Mouse (Mus musculus): ENCODE results near the gene Sorcs3. TPM values are rescaled to one million over a fixed set of nuclear protein-coding genes. Genes with fewer than 3 reads are reported as not detected.

Gene Sorcs3
- polyA plus RNA-seq, 1 experiment from 2014 or later: 5.9 TPM

GRCm38 (mm10) chr19:48337461-48337860 lies 131.6 kb downstream of the Sorcs3 start:
- no peaks in the 10 kb centered on the region for H3K27me3 ChIP-seq (ENCODE audit: control insufficient read depth, insufficient read depth, low read length)
- H3K27ac ChIP-seq (ENCODE audit: low read depth, low read length): no peak overlapping the region
- no peak for DNase-seq (ENCODE audit: low spot score)
- H3K4me3 ChIP-seq (ENCODE audit: low read depth, low read length): no peak overlapping the region
- no peak overlapping the region for H3K4me2 ChIP-seq (ENCODE audit: low read depth)
- WGBS: 76% methylated on average over 6 of the region's 6 CpGs
- H3K4me1 ChIP-seq (ENCODE audit: control insufficient read depth, insufficient read depth, low read length): no peaks in the 10 kb centered on the region
- H3K9me3 ChIP-seq (ENCODE audit: control insufficient read depth, low read length): no peaks in the 10 kb centered on the region
- no peaks in the 10 kb centered on the region for H3K36me3 ChIP-seq (ENCODE audit: control insufficient read depth, insufficient read depth, low read length)
- no peak overlapping the region for H3K9ac ChIP-seq (ENCODE audit: low read length)
- ATAC-seq (ENCODE audit: insufficient read depth, low FRiP score, low TSS enrichment): no peak

GRCm38 (mm10) chr19:48338098-48338497 lies 132.3 kb downstream of the Sorcs3 start:
- ATAC-seq (ENCODE audit: insufficient read depth, low FRiP score, low TSS enrichment): no peak
- WGBS: 89% methylated on average over 5 of the region's 5 CpGs
- Histone ChIP-seq H3K4me2 (ENCODE audit: low read depth) (no peak overlapping the region), H3K27ac (ENCODE audit: low read depth, low read length) (no peak overlapping the region), H3K4me1 (ENCODE audit: control insufficient read depth, insufficient read depth, low read length) (no peaks in the 10 kb centered on the region), H3K4me3 (ENCODE audit: low read depth, low read length) (no peak overlapping the region), H3K9me3 (ENCODE audit: control insufficient read depth, low read length) (no peaks in the 10 kb centered on the region), H3K27me3 (ENCODE audit: control insufficient read depth, insufficient read depth, low read length) (no peaks in the 10 kb centered on the region), H3K9ac (ENCODE audit: low read length) (no peak overlapping the region), H3K36me3 (ENCODE audit: control insufficient read depth, insufficient read depth, low read length) (no peaks in the 10 kb centered on the region)
- DNase-seq (ENCODE audit: low spot score): no peak

- Histone ChIP-seq H3K36me3 (ENCODE audit: control insufficient read depth, insufficient read depth, low read length) (no peaks in the 10 kb centered on the region), H3K9me3 (ENCODE audit: control insufficient read depth, low read length) (no peaks in the 10 kb centered on the region), H3K4me2 (ENCODE audit: low read depth) (no peak overlapping the region), H3K27me3 (ENCODE audit: control insufficient read depth, insufficient read depth, low read length) (no peaks in the 10 kb centered on the region), H3K9ac (ENCODE audit: low read length) (no peak overlapping the region), H3K4me1 (ENCODE audit: control insufficient read depth, insufficient read depth, low read length) (no peaks in the 10 kb centered on the region), H3K4me3 (ENCODE audit: low read depth, low read length) (no peak overlapping the region), H3K27ac (ENCODE audit: low read depth, low read length) (no peak overlapping the region)
- WGBS: 74% methylated on average over 4 of the region's 4 CpGs
- ATAC-seq (ENCODE audit: insufficient read depth, low FRiP score, low TSS enrichment) (no peak), DNase-seq (ENCODE audit: low spot score) (no peak)
Observed at GRCm38 (mm10) chr19:48342770-48343169, 136.9 kb downstream of the Sorcs3 start.

GRCm38 (mm10) chr19:48343442-48343841 lies 137.6 kb downstream of the Sorcs3 start:
- WGBS: 38% methylated on average over 7 of the region's 7 CpGs
- DNase-seq (ENCODE audit: low spot score) (no peak), ATAC-seq (ENCODE audit: insufficient read depth, low FRiP score, low TSS enrichment) (no peak)
- H3K9me3 ChIP-seq (ENCODE audit: control insufficient read depth, low read length): no peaks in the 10 kb centered on the region
- H3K4me1 ChIP-seq (ENCODE audit: control insufficient read depth, insufficient read depth, low read length): no peaks in the 10 kb centered on the region
- H3K27me3 ChIP-seq (ENCODE audit: control insufficient read depth, insufficient read depth, low read length): no peaks in the 10 kb centered on the region
- no peak overlapping the region for H3K9ac ChIP-seq (ENCODE audit: low read length)
- H3K36me3 ChIP-seq (ENCODE audit: control insufficient read depth, insufficient read depth, low read length): no peaks in the 10 kb centered on the region
- H3K4me2 ChIP-seq (ENCODE audit: low read depth): no peak overlapping the region
- no peak overlapping the region for H3K27ac ChIP-seq (ENCODE audit: low read depth, low read length)
- H3K4me3 ChIP-seq (ENCODE audit: low read depth, low read length): no peak overlapping the region

- Histone ChIP-seq H3K4me3 (ENCODE audit: low read depth, low read length) (no peak overlapping the region), H3K27ac (ENCODE audit: low read depth, low read length) (no peak overlapping the region), H3K9ac (ENCODE audit: low read length) (no peak overlapping the region), H3K4me2 (ENCODE audit: low read depth) (no peak overlapping the region), H3K4me1 (ENCODE audit: control insufficient read depth, insufficient read depth, low read length) (no peaks in the 10 kb centered on the region), H3K9me3 (ENCODE audit: control insufficient read depth, low read length) (no peaks in the 10 kb centered on the region), H3K36me3 (ENCODE audit: control insufficient read depth, insufficient read depth, low read length) (no peaks in the 10 kb centered on the region), H3K27me3 (ENCODE audit: control insufficient read depth, insufficient read depth, low read length) (no peaks in the 10 kb centered on the region)
- WGBS: 85% methylated on average over 5 of the region's 5 CpGs
- DNase-seq (ENCODE audit: low spot score): no peak
- no peak for ATAC-seq (ENCODE audit: insufficient read depth, low FRiP score, low TSS enrichment)
Observed at GRCm38 (mm10) chr19:48347116-48347515, 141.3 kb downstream of the Sorcs3 start.

GRCm38 (mm10) chr19:48356806-48357205 lies 151.0 kb downstream of the Sorcs3 start:
- no peak for ATAC-seq (ENCODE audit: insufficient read depth, low FRiP score, low TSS enrichment)

GRCm38 (mm10) chr19:48362167-48362566 lies 156.3 kb downstream of the Sorcs3 start:
- ATAC-seq (ENCODE audit: insufficient read depth, low FRiP score, low TSS enrichment): no peak
- H3K4me2 ChIP-seq (ENCODE audit: low read depth): no peak overlapping the region
- no peak overlapping the region for H3K27ac ChIP-seq (ENCODE audit: low read depth, low read length)
- no peaks in the 10 kb centered on the region for H3K4me1 ChIP-seq (ENCODE audit: control insufficient read depth, insufficient read depth, low read length)
- no peaks in the 10 kb centered on the region for H3K27me3 ChIP-seq (ENCODE audit: control insufficient read depth, insufficient read depth, low read length)
- 92% methylated on average over 2 of the region's 2 CpGs for WGBS
- H3K9ac ChIP-seq (ENCODE audit: low read length): no peak overlapping the region
- no peak for DNase-seq (ENCODE audit: low spot score)
- no peaks in the 10 kb centered on the region for H3K9me3 ChIP-seq (ENCODE audit: control insufficient read depth, low read length)
- no peaks in the 10 kb centered on the region for H3K36me3 ChIP-seq (ENCODE audit: control insufficient read depth, insufficient read depth, low read length)
- H3K4me3 ChIP-seq (ENCODE audit: low read depth, low read length): no peak overlapping the region

More at GRCm38 (mm10) chr19:48356806-48357205, 151.0 kb downstream of the Sorcs3 start:
- no peak overlapping the region for H3K9ac ChIP-seq (ENCODE audit: low read length)
- no peaks in the 10 kb centered on the region for H3K4me1 ChIP-seq (ENCODE audit: control insufficient read depth, insufficient read depth, low read length)
- WGBS: 68% methylated on average over 2 of the region's 2 CpGs
- no peak overlapping the region for H3K4me3 ChIP-seq (ENCODE audit: low read depth, low read length)
- no peak overlapping the region for H3K27ac ChIP-seq (ENCODE audit: low read depth, low read length)
- no peak overlapping the region for H3K4me2 ChIP-seq (ENCODE audit: low read depth)
- H3K36me3 ChIP-seq (ENCODE audit: control insufficient read depth, insufficient read depth, low read length): no peaks in the 10 kb centered on the region
- no peak for DNase-seq (ENCODE audit: low spot score)
- H3K27me3 ChIP-seq (ENCODE audit: control insufficient read depth, insufficient read depth, low read length): no peaks in the 10 kb centered on the region
- no peaks in the 10 kb centered on the region for H3K9me3 ChIP-seq (ENCODE audit: control insufficient read depth, low read length)

- Histone ChIP-seq H3K4me3 (ENCODE audit: low read depth, low read length) (no peak overlapping the region), H3K9me3 (ENCODE audit: control insufficient read depth, low read length) (no peaks in the 10 kb centered on the region), H3K27ac (ENCODE audit: low read depth, low read length) (no peak overlapping the region), H3K4me1 (ENCODE audit: control insufficient read depth, insufficient read depth, low read length) (no peaks in the 10 kb centered on the region), H3K4me2 (ENCODE audit: low read depth) (no peak overlapping the region), H3K36me3 (ENCODE audit: control insufficient read depth, insufficient read depth, low read length) (no peaks in the 10 kb centered on the region), H3K27me3 (ENCODE audit: control insufficient read depth, insufficient read depth, low read length) (no peaks in the 10 kb centered on the region), H3K9ac (ENCODE audit: low read length) (no peak overlapping the region)
- no peak for DNase-seq (ENCODE audit: low spot score)
- WGBS: 64% methylated on average over 10 of the region's 10 CpGs
- ATAC-seq (ENCODE audit: insufficient read depth, low FRiP score, low TSS enrichment): no peak
Observed at GRCm38 (mm10) chr19:48368056-48368455, 162.2 kb downstream of the Sorcs3 start.

- no peak overlapping the region for H3K27ac ChIP-seq (ENCODE audit: low read depth, low read length)
- H3K36me3 ChIP-seq (ENCODE audit: control insufficient read depth, insufficient read depth, low read length): no peaks in the 10 kb centered on the region
- ATAC-seq (ENCODE audit: insufficient read depth, low FRiP score, low TSS enrichment) (no peak), DNase-seq (ENCODE audit: low spot score) (no peak)
- no peak overlapping the region for H3K4me2 ChIP-seq (ENCODE audit: low read depth)
- H3K4me1 ChIP-seq (ENCODE audit: control insufficient read depth, insufficient read depth, low read length): no peaks in the 10 kb centered on the region
- no peak overlapping the region for H3K9ac ChIP-seq (ENCODE audit: low read length)
- no peak overlapping the region for H3K4me3 ChIP-seq (ENCODE audit: low read depth, low read length)
- WGBS: 92% methylated on average over 9 of the region's 9 CpGs
- H3K9me3 ChIP-seq (ENCODE audit: control insufficient read depth, low read length): no peaks in the 10 kb centered on the region
- no peaks in the 10 kb centered on the region for H3K27me3 ChIP-seq (ENCODE audit: control insufficient read depth, insufficient read depth, low read length)
Observed at GRCm38 (mm10) chr19:48371787-48372186, 166.0 kb downstream of the Sorcs3 start.
